Mouse (Mus musculus): ENCODE measurements around the gene Lmntd1.

DNA sequence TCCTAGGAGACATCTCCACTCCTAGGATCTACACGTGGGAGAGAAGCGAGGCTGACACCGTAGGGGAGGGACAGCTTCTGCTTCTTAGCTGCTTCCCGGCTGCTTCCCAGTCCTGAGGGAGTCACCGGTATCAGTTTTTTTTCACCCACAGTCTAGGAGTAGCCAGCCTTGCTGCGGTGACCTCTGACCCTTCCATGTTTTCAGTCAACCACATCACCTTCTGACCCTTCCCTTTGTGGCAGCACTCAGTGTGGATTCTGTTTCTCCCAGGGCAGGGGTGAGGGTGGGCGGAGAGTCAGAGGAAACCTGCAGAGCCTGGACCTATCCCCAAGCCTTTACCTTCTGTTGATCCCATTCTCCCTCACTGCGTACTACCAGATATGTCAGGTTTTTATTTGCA is 102.9 kb downstream of the Lmntd1 start:
- TF ChIP-seq GATA1 (IDR thresholded peaks at IDR 0.05; ENCODE audit: borderline replicate concordance, low read length) (no peak), FLI1 (IDR thresholded peaks at IDR 0.05; ENCODE audit: low read length) (no peak)
